Mouse (Mus musculus) neural tube, embryonic 11.5 days (tissue): ENCODE results near the gene Mroh7. TPM values are rescaled to one million over a fixed set of nuclear protein-coding genes. Genes with fewer than 3 reads are reported as not detected.
"Not testable (repeated sequence)": the region's sequence is repeated elsewhere in the genome, so short reads cannot be mapped to it uniquely, and the experiment has no call there.

Experiments used
- ATAC-seq: fragments of 200-750 bp; cut with Nextera tagmentation; 2 replicates; pipeline ENCODE4 v1.8.0; 2017; ENCODE audit warnings: moderate number of reproducible peaks, mild to moderate bottlenecking, moderate TSS enrichment, moderate library complexity; ENCODE audit not compliant: insufficient read depth, low FRiP score, low TSS enrichment
- DNase-seq: peaks from one replicate; pipeline ENCODE4 v3.0.0-alpha.2; 2015; ENCODE audit warnings: low spot score
- H3K27ac ChIP-seq: fragments of 300-500 bp; sonication (generic); 2 replicates; pipeline ENCODE4 v1.5.1; 2014; ENCODE audit warnings: low read depth, mild to moderate bottlenecking, low read length
- H3K27me3 ChIP-seq: fragments of 300-500 bp; sonication (generic); 2 replicates; pipeline ENCODE4 v1.6.1; 2014; ENCODE audit warnings: mild to moderate bottlenecking, low read length, mixed read lengths; ENCODE audit not compliant: control insufficient read depth, insufficient read depth
- H3K36me3 ChIP-seq: fragments of 300-500 bp; sonication (generic); 2 replicates; pipeline ENCODE4 v1.6.1; 2014; ENCODE audit warnings: mild to moderate bottlenecking, low read length, moderate library complexity, mixed read lengths; ENCODE audit not compliant: control insufficient read depth, insufficient read depth
- H3K4me1 ChIP-seq: fragments of 300-500 bp; sonication (generic); 2 replicates; pipeline ENCODE4 v1.6.1; 2014; ENCODE audit warnings: low read length, mixed read lengths; ENCODE audit not compliant: control insufficient read depth, insufficient read depth
- H3K4me2 ChIP-seq: fragments of 300-500 bp; sonication (generic); 2 replicates; pipeline ENCODE4 v1.6.1; 2014; ENCODE audit warnings: low read depth, mild to moderate bottlenecking, moderate library complexity
- H3K4me3 ChIP-seq: fragments of 300-500 bp; sonication (generic); 2 replicates; pipeline ENCODE4 v1.5.1; 2014; ENCODE audit warnings: low read depth, low read length
- H3K9ac ChIP-seq: fragments of 300-500 bp; sonication (generic); 2 replicates; pipeline ENCODE4 v1.6.1; 2014; ENCODE audit warnings: mild to moderate bottlenecking, low read length
- H3K9me3 ChIP-seq: fragments of 300-500 bp; sonication (generic); 2 replicates; pipeline ENCODE4 v1.6.1; 2016; ENCODE audit warnings: low read length; ENCODE audit not compliant: control insufficient read depth
- WGBS: fragments of 180-500 bp; shearing (Covaris S2); extraction: QIAGEN DNeasy Blood & Tissue Kit; methylation state at CpG from one replicate; pipeline ENCODE4 v1.1.7; 2014; 5-methylcytosine and 5-hydroxymethylcytosine counted together
- polyA plus RNA-seq: library from polyadenylated mRNA; unstranded; fragments of >200 nt; fragmentation: Nextera tagmentation; extraction: Ambion mirVana; gene quantifications from 2 replicates; pipeline ENCODE4 v1.2.1, GENCODE M21; 2014

Gene Mroh7
- polyA plus RNA-seq: not detected in 2 replicates

DNA sequence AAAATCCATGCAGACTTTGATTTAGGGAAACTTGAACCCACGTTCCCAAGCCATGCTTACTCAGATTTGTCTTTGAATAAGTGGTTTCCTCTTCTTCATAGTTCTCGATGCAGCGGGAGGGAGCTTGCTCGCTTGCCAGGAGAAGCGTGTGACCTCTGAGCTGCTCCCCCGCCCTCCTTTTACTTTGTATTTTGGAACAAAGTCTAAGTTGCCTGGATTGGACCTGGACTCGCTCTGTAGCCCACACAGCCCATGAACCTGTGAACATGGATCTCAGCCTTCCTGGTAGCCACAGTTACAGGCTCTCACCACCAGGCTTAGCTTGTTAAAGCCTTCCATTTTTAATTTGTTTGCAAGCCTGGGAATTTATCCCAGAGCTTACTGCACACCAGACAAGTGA lies at the start of gene Mroh7:
Gene Mroh7, minus strand, starts transcription at position 112 of the 400 bp plus-strand sequence.
- WGBS: 83% methylated on average over 7 of the region's 7 CpGs
- H3K36me3 ChIP-seq: no peaks in the 10 kb centered on the region
- no peaks in the 10 kb centered on the region for H3K9me3 ChIP-seq
- ATAC-seq (no peak), DNase-seq (no peak)
- no peak within 1 kb of the TSS for H3K27ac ChIP-seq
- no peak within 1 kb of the TSS for H3K9ac ChIP-seq
- H3K27me3 ChIP-seq: no peaks in the 10 kb centered on the region
- no peak within 1 kb of the TSS for H3K4me3 ChIP-seq
- H3K4me1 ChIP-seq: no peaks in the 10 kb centered on the region
- H3K4me2 ChIP-seq: no peak within 1 kb of the TSS

DNA sequence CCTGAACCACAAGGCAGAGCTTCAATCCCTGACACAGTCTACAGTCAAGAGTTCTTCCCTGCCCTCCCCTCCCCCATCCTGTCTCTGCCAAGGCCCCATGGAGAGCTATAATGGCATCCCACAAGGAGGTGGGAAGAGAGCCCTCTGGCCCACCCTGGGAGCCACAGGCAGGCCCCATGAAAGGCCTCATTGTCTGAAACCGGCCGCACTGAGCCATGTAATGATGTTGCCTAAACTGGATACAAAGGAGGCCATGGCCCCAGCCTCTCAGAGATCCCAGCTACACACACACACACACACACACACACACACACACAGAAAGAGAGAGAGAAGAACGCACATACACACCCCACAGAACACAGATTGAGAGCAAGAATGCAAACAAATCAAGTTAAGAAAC lies 49.3 kb upstream of the Mroh7 start:
- peaks cover 26% of the 10 kb centered on the region for H3K4me1 ChIP-seq

DNA sequence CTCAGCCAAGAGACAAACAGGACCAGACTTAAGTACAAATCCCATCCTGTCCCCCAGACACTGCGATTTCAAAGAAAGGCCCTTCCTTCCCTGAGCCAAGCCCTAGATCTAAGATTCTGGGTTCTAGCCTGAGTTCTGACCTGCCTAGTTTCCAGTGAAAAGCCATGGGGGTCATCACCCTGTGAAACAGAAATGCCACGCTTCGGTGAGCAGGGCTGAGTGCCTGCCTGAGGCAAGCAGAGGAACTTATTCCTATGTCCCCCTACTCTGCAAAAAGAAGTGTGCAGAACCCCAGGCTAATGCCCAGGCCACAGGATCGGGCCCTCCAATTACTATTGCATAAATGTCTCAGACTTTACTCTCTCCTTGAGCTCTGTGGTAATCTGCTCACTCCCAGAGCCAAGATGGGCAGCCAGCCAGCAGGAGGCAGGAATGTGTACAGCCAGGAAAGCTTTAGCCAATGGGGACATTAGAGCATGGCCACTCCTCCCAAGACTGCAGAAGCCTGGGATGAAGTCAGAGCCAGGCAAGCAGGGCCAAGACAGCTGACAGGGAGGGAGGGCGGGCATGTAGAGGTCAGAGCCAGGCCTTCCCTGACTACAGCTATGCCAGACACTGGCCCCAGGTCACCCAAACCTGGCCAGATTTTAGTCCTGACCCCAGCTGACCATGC lies 47.5 kb upstream of the Mroh7 start:
- DNase-seq (peak; percentile 76), ATAC-seq (peak; percentile 52; the same call in 1 of the 2 replicates)
- Histone ChIP-seq H3K9me3 (no peaks in the 10 kb centered on the region), H3K4me1 (peaks cover 26% of the 10 kb centered on the region), H3K36me3 (no peaks in the 10 kb centered on the region), H3K4me3 (no peak overlapping the region), H3K27me3 (no peaks in the 10 kb centered on the region), H3K4me2 (no peak overlapping the region), H3K9ac (no peak overlapping the region), H3K27ac (no peak overlapping the region)
- WGBS: 47% methylated on average over 5 of the region's 5 CpGs

More for the DNA sequence above, 49.3 kb upstream of the Mroh7 start:
- DNase-seq (peak; percentile 77), ATAC-seq (peak; percentile 78)
- H3K9me3 ChIP-seq: no peaks in the 10 kb centered on the region
- H3K4me3 ChIP-seq: no peak overlapping the region
- 0 out of 2 replicates have a peak overlapping the region, but pooled peaks have one; percentile 18 for H3K9ac ChIP-seq
- no peaks in the 10 kb centered on the region for H3K36me3 ChIP-seq
- peak overlapping the region; percentile 53 for H3K27ac ChIP-seq
- WGBS: 7% methylated on average over 3 of the region's 3 CpGs
- no peaks in the 10 kb centered on the region for H3K27me3 ChIP-seq
- no peak overlapping the region for H3K4me2 ChIP-seq

DNA sequence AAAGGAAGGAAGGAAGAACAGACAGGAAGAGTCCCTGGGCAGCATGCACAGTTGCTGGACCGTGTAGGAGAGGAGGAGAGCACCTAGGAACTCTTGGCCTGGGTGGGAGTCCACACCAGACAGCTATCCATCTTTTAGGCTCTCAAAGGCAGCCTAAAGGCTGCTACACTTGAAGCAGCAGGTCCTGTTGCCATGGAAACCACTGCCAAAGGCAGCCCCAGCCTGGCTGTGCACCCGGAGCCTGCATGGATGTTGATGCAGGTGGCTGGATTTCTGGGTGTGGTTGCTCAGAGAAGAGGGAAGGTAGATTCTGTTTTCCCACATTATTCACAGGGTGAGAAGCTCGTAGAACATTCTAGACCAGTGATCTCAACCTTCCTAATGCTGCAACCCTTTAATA lies 46.3 kb upstream of the Mroh7 start:
- H3K36me3 ChIP-seq: no peaks in the 10 kb centered on the region
- no peak overlapping the region for H3K4me2 ChIP-seq
- no peaks in the 10 kb centered on the region for H3K27me3 ChIP-seq
- H3K4me1 ChIP-seq: peaks cover 23% of the 10 kb centered on the region
- H3K27ac ChIP-seq: no peak overlapping the region
- DNase-seq (peak; percentile 68), ATAC-seq (peak; percentile 33; the same call in 1 of the 2 replicates)
- 24% methylated on average over 3 of the region's 3 CpGs for WGBS
- no peaks in the 10 kb centered on the region for H3K9me3 ChIP-seq
- H3K9ac ChIP-seq: no peak overlapping the region
- no peak overlapping the region for H3K4me3 ChIP-seq

DNA sequence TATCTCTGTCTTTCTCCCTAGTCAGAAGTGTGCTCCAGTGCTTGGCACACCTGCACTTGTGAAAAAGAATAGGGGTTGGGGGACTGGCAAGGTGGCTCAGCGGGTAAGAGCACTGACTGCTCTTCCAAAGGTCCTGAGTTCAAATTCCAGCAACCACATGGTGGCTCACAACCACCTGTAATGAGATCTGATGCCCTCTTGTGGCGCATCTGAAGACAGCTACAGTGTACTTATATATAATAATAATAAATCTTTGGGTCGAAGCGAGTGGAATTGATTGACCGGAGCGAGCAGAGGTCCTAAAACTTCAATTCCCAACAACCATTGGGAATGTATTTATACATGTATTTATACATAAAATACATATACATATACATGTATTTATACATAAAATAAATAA lies 45.0 kb upstream of the Mroh7 start:
- WGBS: 85% methylated on average over 6 of the region's 6 CpGs
- not testable (repeated sequence) for H3K27ac ChIP-seq, H3K27me3 ChIP-seq, ATAC-seq, H3K9me3 ChIP-seq, H3K9ac ChIP-seq, H3K4me2 ChIP-seq, H3K36me3 ChIP-seq, DNase-seq, H3K4me3 ChIP-seq
- H3K4me1 ChIP-seq: peaks cover 23% of the 10 kb centered on the region

DNA sequence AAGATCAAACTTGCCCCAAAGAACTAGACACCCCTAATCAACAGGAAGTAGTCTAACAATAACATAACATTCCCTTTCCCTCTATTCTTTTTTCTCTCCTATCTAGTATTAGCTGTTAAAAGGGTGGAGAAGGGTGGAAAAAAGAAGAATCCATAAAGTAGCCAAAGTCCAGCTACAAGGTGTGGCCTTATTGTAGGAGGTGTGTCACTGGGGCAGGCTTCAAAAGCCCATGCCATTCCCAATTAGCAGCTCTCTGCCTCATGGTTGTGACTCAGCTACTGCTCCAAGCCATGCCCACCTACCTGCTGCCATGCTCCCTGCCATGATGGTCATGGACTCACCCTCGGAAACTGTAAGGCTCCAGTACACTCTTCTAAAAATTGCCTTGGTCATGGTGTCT lies 41.8 kb upstream of the Mroh7 start:
- Histone ChIP-seq H3K4me1 (peaks cover 7% of the 10 kb centered on the region), H3K27ac (no peak overlapping the region), H3K4me2 (no peak overlapping the region), H3K27me3 (no peaks in the 10 kb centered on the region), H3K9me3 (no peaks in the 10 kb centered on the region), H3K4me3 (no peak overlapping the region), H3K9ac (no peak overlapping the region), H3K36me3 (no peaks in the 10 kb centered on the region)
- no peak for ATAC-seq
- 93% methylated on average over 1 of the region's 1 CpGs for WGBS
- DNase-seq: no peak

DNA sequence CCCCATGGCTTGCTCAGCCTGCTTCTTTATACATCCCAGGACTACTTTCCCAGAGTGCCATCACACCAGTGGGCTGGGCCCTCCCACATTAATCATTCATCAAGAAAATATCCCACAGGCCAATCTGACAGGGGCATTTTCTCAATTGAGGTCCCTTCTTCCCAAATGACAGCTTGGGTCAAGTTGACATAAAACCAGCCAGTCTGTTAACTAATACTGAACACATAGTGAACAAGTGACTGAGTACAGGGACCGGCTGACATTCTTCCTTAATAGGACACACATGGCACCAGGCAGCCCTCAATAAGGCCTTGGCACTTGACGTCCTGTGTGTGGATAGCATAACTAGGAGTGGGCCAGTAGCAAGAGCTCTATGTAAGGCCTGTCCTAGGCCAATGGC lies 38.6 kb upstream of the Mroh7 start:
- 70% methylated on average over 2 of the region's 2 CpGs for WGBS
- Histone ChIP-seq H3K9me3 (no peaks in the 10 kb centered on the region), H3K36me3 (no peaks in the 10 kb centered on the region), H3K27me3 (no peaks in the 10 kb centered on the region), H3K4me2 (no peak overlapping the region), H3K27ac (no peak overlapping the region), H3K4me3 (no peak overlapping the region), H3K9ac (no peak overlapping the region), H3K4me1 (no peaks in the 10 kb centered on the region)
- ATAC-seq: no peak
- DNase-seq: no peak

DNA sequence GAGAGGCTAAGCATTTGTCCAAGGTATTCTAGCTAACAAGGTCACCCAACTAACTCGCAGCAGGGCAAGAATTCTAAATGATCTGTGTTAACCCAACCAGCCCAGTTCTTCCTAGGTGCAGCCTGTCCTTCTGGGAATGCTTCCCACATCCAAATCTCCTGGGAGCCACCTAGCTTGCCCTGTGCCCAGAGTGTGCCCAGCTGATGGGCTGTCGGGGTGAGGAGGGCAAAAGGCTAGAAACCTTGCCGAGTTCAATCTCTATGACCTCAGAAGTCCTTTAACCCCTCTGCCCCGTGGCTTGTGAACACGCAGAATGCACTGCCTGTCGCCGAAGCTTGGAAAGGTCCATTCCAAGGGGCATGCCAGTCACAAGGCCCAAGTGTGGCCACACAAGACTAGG lies 33.4 kb upstream of the Mroh7 start:
- Histone ChIP-seq H3K36me3 (no peaks in the 10 kb centered on the region), H3K4me1 (peaks cover 4% of the 10 kb centered on the region; the same call in 1 of the 2 replicates), H3K4me3 (no peak overlapping the region), H3K4me2 (no peak overlapping the region), H3K9me3 (no peaks in the 10 kb centered on the region), H3K27me3 (no peaks in the 10 kb centered on the region), H3K27ac (no peak overlapping the region), H3K9ac (no peak overlapping the region)
- no peak for DNase-seq
- ATAC-seq: no peak
- 76% methylated on average over 7 of the region's 7 CpGs for WGBS

DNA sequence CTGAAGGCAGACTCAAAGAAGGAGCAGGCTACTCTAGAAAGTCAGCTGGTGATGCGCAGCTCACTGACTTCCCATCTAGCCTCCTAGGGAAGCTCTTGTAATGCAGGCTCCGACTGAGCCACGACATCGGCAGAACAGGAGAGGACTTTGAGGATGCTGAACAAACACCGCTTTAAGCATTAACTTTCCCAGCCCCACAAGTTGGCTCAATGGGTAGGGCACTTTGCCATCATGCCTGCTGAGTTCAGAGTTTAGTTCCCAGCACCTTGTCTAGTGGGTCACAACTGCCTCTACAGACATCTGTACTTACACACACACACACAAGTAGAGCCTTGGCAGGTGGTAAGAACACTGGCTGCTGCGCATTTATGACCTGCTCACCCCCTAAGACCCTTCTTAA lies 21.0 kb upstream of the Mroh7 start:
- H3K4me2 ChIP-seq: no peak overlapping the region
- H3K4me1 ChIP-seq: no peaks in the 10 kb centered on the region
- H3K27me3 ChIP-seq: no peaks in the 10 kb centered on the region
- H3K27ac ChIP-seq: no peak overlapping the region
- no peaks in the 10 kb centered on the region for H3K9me3 ChIP-seq
- no peak overlapping the region for H3K9ac ChIP-seq
- DNase-seq (no peak), ATAC-seq (no peak)
- no peaks in the 10 kb centered on the region for H3K36me3 ChIP-seq
- 85% methylated on average over 6 of the region's 6 CpGs for WGBS
- H3K4me3 ChIP-seq: no peak overlapping the region
